Mouse (Mus musculus): Measurements from ENCODE around the gene Nxpe3. TPM values are rescaled to one million over a fixed set of nuclear protein-coding genes. Genes with fewer than 3 reads are reported as not detected.

Gene Nxpe3
- total and polyA plus RNA-seq, 3 experiments, result 0.43 to 0.51 (median 0.44) TPM

DNA sequence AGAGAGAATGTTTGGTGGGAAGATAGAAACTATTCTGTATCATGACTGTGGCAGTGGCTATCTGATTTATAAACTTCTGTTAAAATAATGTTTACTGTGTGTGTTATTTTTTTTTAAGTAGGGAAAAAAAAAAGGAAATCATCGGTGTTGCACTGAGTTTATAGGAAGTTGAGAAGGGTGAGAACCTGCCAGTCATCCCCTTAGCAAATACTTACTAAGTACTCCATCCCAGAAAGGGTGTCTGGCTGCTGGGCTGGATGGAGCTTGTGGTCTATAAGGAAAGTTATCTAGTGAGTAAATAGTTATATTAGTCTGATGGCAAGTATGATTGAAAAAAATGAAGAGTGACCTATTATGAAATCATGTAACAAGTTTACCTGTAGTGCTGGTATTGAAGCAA lies 93.5 kb downstream of the Nxpe3 start:
- Histone ChIP-seq H3K27me3 (ENCODE audit: control insufficient read depth, insufficient read depth, low read length) (no peaks in the 10 kb centered on the region), H3K9ac (ENCODE audit: low read depth, low read length) (no peak overlapping the region), H3K79me2 (replicated peaks; ENCODE audit: control insufficient read depth, insufficient read depth, low read length) (no peaks in the 10 kb centered on the region), H3K4me1 (ENCODE audit: control insufficient read depth, insufficient read depth, low read length) (no peaks in the 10 kb centered on the region), H3K27ac (no peak overlapping the region), H3K4me3 (no peak overlapping the region), H3K36me3 (ENCODE audit: control insufficient read depth, insufficient read depth, low read length) (no peaks in the 10 kb centered on the region)
- TF ChIP-seq POLR2A (IDR thresholded peaks at IDR 0.05; ENCODE audit: insufficient read depth, low read depth, low read length), result no peak
- no peak for TF ChIP-seq CTCF (IDR thresholded peaks at IDR 0.05)
- 45% methylated on average over 1 of the region's 1 CpGs for WGBS
- no peak for DNase-seq
- intact Hi-C loops (cut with DNase I), result no loop called here

DNA sequence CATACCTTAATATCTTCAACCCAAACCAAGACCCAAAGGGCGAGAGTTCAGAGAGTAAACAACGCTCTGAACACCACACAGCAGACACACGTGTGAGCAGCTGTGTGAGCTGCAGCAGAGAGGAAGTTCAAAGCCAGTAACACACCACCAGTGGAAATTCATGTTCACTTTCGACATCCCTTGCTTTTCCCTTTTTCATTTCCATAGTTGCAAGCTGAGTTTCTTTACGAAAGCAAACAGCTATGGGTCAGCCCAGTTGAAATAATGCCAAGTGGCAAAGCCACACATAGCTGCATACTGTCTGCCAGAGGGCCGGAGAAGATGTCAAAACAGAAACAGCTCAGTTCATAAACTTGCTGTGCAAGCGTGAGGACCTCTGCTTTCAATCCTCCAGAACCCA lies 96.2 kb downstream of the Nxpe3 start:
- Histone ChIP-seq H3K27me3 (ENCODE audit: control insufficient read depth, insufficient read depth, low read length) (no peaks in the 10 kb centered on the region), H3K4me1 (ENCODE audit: control insufficient read depth, insufficient read depth, low read length) (no peaks in the 10 kb centered on the region), H3K4me3 (no peak overlapping the region), H3K9ac (ENCODE audit: low read depth, low read length) (no peak overlapping the region), H3K79me2 (replicated peaks; ENCODE audit: control insufficient read depth, insufficient read depth, low read length) (no peaks in the 10 kb centered on the region), H3K36me3 (ENCODE audit: control insufficient read depth, insufficient read depth, low read length) (no peaks in the 10 kb centered on the region), H3K27ac (no peak overlapping the region)
- peak in 1 of 2 experiments; percentile 41 for DNase-seq
- 67% methylated on average over 7 of the region's 7 CpGs for WGBS
- TF ChIP-seq POLR2A (IDR thresholded peaks at IDR 0.05; ENCODE audit: insufficient read depth, low read depth, low read length), result no peak
- no peak for TF ChIP-seq CTCF (IDR thresholded peaks at IDR 0.05)
- no peak for TF ChIP-seq EP300 (IDR thresholded peaks at IDR 0.05; ENCODE audit: insufficient read depth, low read depth, low read length)
- intact Hi-C loops (cut with DNase I), result no loop called here

DNA sequence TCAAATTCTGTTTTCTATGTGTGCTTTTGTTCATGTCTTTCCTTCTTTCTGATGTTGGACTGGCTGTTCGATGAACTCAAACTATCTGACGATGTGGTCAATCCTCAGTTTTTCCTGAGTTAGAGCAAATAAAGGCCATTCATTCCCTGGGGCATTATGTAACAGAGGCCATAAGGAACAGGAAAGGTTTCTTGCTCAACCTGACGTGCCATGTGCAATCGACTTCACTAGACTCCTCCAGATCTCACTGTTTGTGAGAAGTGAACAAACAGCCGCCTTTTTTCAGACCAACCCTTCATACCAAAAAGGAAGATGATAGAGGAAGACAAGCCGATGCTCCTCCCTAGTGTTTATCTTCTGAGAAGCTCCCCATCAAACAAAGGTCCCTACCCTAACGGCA lies 104.8 kb downstream of the Nxpe3 start:
- no peaks in the 10 kb centered on the region for H3K27me3 ChIP-seq (ENCODE audit: control insufficient read depth, insufficient read depth, low read length)
- no peaks in the 10 kb centered on the region; the same call in 1 of the 2 replicates for H3K4me1 ChIP-seq (ENCODE audit: control insufficient read depth, insufficient read depth, low read length)
- H3K79me2 ChIP-seq (replicated peaks; ENCODE audit: control insufficient read depth, insufficient read depth, low read length), result no peaks in the 10 kb centered on the region
- no peaks in the 10 kb centered on the region for H3K36me3 ChIP-seq (ENCODE audit: control insufficient read depth, insufficient read depth, low read length)
- WGBS, result 80% methylated on average over 7 of the region's 7 CpGs
- H3K4me3 ChIP-seq, result no peak overlapping the region
- TF ChIP-seq CTCF (IDR thresholded peaks at IDR 0.05) (no peak), EP300 (IDR thresholded peaks at IDR 0.05; ENCODE audit: insufficient read depth, low read depth, low read length) (no peak), POLR2A (IDR thresholded peaks at IDR 0.05; ENCODE audit: insufficient read depth, low read depth, low read length) (no peak)
- intact Hi-C loops (cut with DNase I), result no loop called here
- H3K27ac ChIP-seq, result no peak overlapping the region
- no peak overlapping the region for H3K9ac ChIP-seq (ENCODE audit: low read depth, low read length)
- no peak for DNase-seq

Other genes with a start within 250 kb of the Nxpe3 start
- gene Nfkbiz, start 56.4 kb downstream of the Nxpe3 start, total RNA-seq (2021), result 1 to 10 TPM; 2.1 to 2.3 TPM
- gene Nfkbiz, start 56.4 kb downstream of the Nxpe3 start, polyA plus RNA-seq (2012; rRNA removed), result 2.8 and 3.4 TPM in 2 replicates
- 1 to 10 TPM; 3.3 to 5.6 TPM for gene Cep97, start 39.6 kb upstream of the Nxpe3 start, total RNA-seq (2021)
- 1.1 and 1.5 TPM in 2 replicates for gene Cep97, start 39.6 kb upstream of the Nxpe3 start, polyA plus RNA-seq (2012; rRNA removed)
- 100 to 1,000 TPM; 494 to 591 TPM for gene Rpl24, start 71.0 kb upstream of the Nxpe3 start, total RNA-seq (2021)
- gene Rpl24, start 71.0 kb upstream of the Nxpe3 start, polyA plus RNA-seq (2012; rRNA removed), result 185 and 205 TPM in 2 replicates
- 10 to 100 TPM; 10.3 to 11.2 TPM for gene Zbtb11, start 78.6 kb upstream of the Nxpe3 start, total RNA-seq (2021)
- 2.3 and 4.5 TPM in 2 replicates for gene Zbtb11, start 78.6 kb upstream of the Nxpe3 start, polyA plus RNA-seq (2012; rRNA removed)
- 10 to 100 TPM; 47.1 to 50.7 TPM for gene Pcnp, start 134.5 kb upstream of the Nxpe3 start, total RNA-seq (2021)
- 15.1 and 30.1 TPM in 2 replicates for gene Pcnp, start 134.5 kb upstream of the Nxpe3 start, polyA plus RNA-seq (2012; rRNA removed)
- gene Trmt10c, start 142.5 kb upstream of the Nxpe3 start, total RNA-seq (2021), result 10 to 100 TPM; 12.0 TPM
- 2.5 and 4.2 TPM in 2 replicates for gene Trmt10c, start 142.5 kb upstream of the Nxpe3 start, polyA plus RNA-seq (2012; rRNA removed)
- 10 to 100 TPM; 14.4 to 15.6 TPM for gene Senp7, start 153.1 kb upstream of the Nxpe3 start, total RNA-seq (2021)
- 2.9 and 6.1 TPM in 2 replicates for gene Senp7, start 153.1 kb upstream of the Nxpe3 start, polyA plus RNA-seq (2012; rRNA removed)